Mouse (Mus musculus) lung, postnatal 25 days (tissue): ENCODE measurements around the gene Rps4x.
"Not testable (repeated sequence)": the region's sequence is repeated elsewhere in the genome, so short reads cannot be mapped to it uniquely, and the experiment has no call there.

Source experiments
- DNase-seq: peaks from one replicate; pipeline ENCODE4 v3.0.0; 2022; ENCODE audit warnings: low spot score

Rps4x gene

DNA sequence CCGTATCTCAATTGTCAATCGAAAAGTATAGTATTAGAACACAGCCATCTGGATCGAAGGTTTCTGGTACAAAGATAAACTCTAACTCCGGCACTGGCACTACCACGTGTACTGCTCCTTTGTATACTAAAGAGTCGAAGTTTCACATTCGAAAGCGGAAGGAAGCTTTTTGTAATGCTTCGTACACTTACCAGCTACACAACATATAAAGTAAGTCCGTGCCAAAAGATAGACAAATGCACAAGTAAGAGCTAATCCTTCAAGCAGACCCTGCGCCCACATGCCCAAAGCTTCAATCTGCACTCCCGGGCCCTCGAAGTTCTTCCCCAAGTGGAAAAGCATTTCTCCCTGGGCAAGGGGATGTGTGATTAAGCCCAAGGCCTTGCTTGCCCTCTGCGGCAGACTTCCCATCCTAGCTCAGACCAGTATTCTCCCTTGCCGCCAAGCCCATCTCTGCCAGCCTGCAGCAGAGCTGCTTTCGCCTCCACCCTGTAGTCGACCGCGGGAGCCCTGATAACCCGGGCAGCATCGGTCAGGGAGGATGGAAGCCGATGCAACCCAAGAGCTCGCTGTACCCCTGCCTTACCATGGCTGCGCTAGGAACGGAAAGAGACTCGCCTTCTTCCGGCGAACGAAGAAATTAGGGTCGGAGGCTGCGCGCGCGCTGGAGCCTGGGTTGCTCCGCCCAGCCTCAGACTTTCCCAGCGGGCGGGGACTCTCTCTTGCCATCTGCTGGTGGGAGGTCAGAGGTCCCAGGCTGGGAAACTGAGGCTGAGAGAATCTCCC is at the start of gene Rps4x:
Gene Rps4x (minus strand): TSS at position 683 of the 786 bp plus-strand sequence.
- peak; percentile 81 for DNase-seq

DNA sequence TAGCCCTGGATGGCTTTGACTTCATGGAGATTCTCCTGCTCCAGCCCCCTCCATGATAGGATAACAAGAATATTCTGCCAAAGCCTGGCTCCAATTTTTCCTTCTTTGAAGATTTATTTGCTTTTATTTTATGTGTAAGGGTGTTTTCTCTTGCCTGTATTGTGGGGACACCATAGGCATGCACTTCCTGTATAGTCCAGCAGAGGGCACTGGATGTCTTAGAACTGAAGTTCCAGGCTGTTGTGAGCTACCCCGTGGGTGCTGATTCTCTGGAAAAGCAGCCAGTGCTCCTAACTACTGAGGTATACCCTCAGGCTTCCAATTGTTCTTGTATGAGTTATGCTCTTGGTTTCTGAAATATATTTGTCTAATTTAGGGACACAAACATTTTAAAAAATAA is 29.9 kb upstream of the Rps4x start:
- DNase-seq: peak; percentile 23

DNA sequence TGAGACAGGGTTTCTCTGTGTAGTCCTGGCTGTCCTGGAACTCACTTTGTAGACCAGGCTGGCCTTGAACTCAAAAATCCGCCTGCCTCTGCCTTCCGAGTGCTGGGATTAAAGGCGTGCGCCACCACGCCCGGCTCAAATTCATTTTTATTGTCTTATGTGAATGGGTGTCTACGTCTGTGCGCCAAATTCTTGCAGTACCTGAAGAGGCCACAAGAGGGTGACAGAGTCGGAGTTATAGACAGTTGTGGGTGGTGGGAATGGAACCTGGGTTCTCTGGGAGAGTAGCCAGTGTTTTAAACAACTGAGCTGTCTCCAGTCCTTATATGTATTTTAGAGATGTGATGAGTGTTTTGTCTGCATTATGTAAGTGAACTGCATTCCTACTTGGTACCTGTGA is 26.2 kb upstream of the Rps4x start:
- DNase-seq: not testable (repeated sequence)

DNA sequence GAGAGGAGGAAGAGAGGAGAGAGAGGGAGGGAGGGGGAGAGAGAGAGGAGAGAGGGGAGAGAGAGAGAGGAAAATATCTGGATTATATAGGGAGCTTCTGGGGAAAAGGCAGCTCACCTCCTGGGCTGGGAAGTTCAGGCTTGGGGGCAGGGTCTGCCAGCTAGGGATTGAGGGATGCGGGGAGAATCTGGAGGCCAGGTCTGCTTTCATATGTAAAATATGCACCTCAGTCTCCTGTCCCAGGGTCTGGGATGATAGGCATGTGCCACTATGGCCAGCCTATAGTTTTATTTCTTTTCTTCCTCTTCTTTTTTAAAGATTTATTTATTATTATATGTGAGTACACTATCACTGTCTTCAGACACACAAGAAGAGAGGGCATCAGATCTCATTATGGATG is 1.6 kb upstream of the Rps4x start:
- no peak for DNase-seq

GRCm38 (mm10) chrX:102189581-102189980 is 387 bp upstream of the Rps4x start:
- DNase-seq: no peak

- DNase-seq: no peak
These were observed 2.0 kb downstream of the Rps4x start for GRCm38 (mm10) chrX:102187023-102187699.

DNA sequence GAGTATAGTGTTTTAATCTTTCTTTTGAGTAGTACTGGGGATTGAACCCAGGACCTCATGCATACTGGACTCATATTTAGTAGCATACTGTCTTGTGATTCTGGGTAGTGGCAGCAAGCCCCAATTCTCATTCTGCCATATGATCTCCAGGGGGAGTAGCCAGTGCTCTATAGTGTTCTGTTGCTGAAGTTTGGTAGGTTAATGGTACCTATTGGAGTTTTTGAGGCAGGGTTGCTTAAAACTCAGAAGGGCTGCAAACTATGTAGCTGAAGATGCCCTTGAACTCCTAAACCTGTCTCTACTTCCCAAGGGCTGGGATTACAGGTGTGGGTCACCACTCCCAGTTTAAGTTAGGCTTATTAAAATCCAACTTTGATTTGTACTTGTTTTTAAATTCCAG is 6.6 kb downstream of the Rps4x start:
- no peak for DNase-seq

- DNase-seq: peak; percentile 8
These were observed 13.5 kb downstream of the Rps4x start for GRCm38 (mm10) chrX:102175538-102176287.

DNA sequence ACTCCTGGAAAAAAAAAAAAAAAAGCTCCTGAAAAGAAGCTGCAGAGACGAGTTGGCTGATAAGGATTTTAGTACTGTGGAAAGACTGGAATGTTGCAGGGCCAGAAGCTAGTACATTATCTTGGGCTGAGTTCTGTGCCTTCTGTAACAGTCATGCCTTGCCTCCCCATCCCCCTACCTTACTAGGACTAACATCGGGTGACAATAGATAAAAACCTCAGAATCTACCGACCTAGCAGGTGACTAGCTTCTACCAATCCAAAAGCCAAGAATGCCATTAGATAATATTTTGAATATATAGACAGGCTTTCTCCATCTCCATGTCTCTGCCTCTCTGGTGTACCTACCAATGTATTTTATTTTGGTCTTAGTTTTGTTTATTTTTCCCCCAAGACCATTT is 18.3 kb downstream of the Rps4x start:
- DNase-seq: no peak

DNA sequence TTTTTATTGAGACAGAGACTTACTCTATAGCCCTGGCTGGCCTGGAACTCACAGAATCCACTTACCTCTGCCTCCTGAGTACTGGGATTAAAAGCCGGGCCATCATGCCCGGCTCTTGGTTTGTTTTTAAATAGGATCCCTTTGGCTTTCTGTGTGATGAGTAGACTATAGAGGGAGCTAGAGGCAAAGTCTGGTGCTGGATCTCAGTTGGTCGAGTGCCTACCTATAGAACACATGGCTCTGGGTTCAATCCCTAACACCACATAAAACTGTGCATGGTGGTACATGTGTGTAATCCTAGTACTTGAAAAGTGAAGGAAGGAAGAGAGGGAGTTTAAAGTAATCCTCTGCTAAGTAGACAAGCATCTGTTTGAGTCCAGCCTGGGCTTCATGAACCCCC is 19.1 kb downstream of the Rps4x start:
- no peak for DNase-seq

DNA sequence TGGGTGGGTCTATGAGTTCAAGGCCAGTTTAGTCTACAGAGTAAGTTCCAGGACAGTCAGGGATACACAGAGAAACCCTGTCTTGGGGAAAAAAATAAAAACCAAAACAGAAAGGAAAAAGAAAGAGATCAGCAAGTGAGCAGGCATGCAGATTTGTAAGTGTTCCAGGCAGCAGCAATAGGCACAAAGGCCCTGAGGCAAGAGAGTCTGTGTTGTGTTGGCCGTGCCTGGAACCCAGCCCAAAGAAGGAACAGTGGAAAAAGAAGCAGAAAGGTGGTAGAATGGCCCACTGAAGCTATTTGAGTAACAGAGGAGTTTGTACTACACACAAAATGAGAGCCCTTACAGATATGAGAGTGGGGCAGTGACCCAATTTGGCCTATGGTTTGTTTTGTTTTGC is 19.5 kb downstream of the Rps4x start:
- DNase-seq: no peak

DNA sequence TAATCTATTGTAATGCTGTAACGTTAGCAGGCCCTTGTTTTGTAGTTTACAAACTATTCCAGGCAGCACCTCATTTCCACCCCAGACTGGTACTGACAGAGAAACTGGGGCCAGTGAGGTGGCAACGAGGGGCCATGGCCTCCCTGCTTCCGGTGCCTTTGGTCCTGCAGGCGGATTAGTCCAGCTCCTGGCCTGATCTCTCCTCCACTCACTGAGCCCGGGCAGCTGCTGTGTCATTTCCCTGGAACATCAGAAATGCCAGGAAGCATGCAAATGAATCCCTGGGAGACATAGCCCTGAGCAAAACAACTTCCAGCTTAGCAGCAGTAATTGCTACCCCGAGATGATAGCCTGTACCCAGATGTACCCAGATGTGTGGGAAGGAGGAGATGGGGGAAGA is 22.2 kb downstream of the Rps4x start:
- no peak for DNase-seq

DNA sequence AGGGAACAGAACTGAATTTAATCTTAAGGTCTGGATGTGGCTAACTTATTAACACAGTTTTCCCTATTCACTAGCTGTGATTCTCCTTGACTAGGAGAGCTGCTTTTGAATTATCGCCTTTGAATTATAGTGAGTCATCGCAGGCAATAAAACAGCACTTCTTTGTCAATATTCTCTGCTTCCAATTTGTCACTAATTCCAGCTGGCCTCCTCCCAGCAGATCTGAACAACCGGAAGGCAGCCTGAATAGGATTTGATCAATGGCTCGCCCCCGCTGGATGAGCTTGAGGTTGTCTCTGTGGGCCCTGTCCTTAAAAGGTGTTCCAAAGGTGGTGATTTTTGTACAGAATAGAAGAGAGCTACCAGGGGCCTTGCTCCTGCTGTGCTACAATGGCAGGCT is 22.7 kb downstream of the Rps4x start:
- DNase-seq: no peak

GRCm38 (mm10) chrX:102163529-102163928 is 25.7 kb downstream of the Rps4x start:
- no peak for DNase-seq

- DNase-seq: no peak
These were observed 26.1 kb downstream of the Rps4x start for GRCm38 (mm10) chrX:102163096-102163495.

DNA sequence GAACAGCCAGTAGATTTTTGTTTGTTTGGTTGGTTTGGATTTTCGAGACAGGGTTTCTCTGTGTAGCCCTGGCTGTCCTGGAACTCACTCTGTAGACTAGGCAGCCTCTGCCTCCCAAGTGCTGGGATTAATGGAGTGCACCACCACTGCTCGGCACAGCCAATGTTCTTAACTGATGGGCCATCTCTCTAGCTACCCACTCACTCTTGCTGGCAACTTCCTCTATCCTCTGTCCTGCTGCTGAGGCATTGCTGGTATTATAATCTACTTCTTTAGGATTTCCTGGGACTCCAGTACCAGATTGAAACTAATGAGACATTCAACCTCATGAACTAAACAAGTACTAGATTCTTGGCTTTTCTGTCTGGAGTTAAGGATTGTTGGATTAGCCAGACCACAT is 28.7 kb downstream of the Rps4x start:
- no peak for DNase-seq

DNA sequence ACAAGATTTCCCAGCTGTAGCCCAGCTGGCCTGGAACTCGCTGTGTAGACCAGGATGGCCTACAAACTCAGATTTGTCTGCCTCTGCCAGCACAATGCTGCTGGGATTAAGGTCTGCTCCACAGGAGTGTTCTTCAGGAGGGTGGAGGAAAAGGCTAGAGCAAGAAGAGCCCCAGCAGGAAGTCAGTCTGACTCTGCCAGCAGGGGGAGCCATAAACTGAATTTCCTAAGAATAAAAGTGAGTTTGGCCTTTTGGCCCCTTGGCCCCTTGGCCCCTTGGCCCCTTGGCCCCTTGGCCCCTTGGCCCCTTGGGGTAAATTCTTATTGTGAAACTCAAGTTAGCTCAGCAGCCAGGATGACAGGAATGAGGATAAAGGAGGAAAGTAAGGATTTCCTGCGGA is 29.4 kb downstream of the Rps4x start:
- DNase-seq: peak; percentile 21

GRCm38 (mm10) chrX:102157423-102157791 is 31.8 kb downstream of the Rps4x start:
- no peak for DNase-seq

- peak; percentile 92 for DNase-seq
These were observed 32.4 kb downstream of the Rps4x start, which contains the start of gene Ercc6l for GRCm38 (mm10) chrX:102156618-102157422. Gene Ercc6l, minus strand, starts transcription at chrX:102157091.

- DNase-seq: no peak
These were observed 48.0 kb downstream of the Rps4x start for GRCm38 (mm10) chrX:102141157-102141556.
